Mouse (Mus musculus): Measurements from ENCODE around the gene Hsd17b14. TPM values are rescaled to one million over a fixed set of nuclear protein-coding genes. Genes with fewer than 3 reads are reported as not detected.
"Not testable (repeated sequence)": the region's sequence is repeated elsewhere in the genome, so short reads cannot be mapped to it uniquely, and the experiment has no call there.

The Hsd17b14 gene
- polyA plus RNA-seq, 1 experiment from 2014 or later: 0.43 TPM

- peak overlapping the region; percentile 56; the same call in 1 of the 2 replicates for H3K9ac ChIP-seq
- no peaks in the 10 kb centered on the region for H3K9me3 ChIP-seq
- no peaks in the 10 kb centered on the region for H3K27me3 ChIP-seq (replicated peaks)
- peak overlapping the region; percentile 60; the same call in 1 of the 2 replicates for H3K27ac ChIP-seq
- peaks cover 25% of the 10 kb centered on the region for H3K4me1 ChIP-seq
- peak; percentile 54; the same call in 1 of the 2 replicates for ATAC-seq (ENCODE audit: low FRiP score, low read depth)
- peak overlapping the region; percentile 44 for H3K4me3 ChIP-seq
- H3K4me2 ChIP-seq (replicated peaks): peak overlapping the region; percentile 58
- under 1% methylated on average over 28 of the region's 28 CpGs for WGBS
- no peaks in the 10 kb centered on the region for H3K36me3 ChIP-seq
Measured at GRCm38 (mm10) chr7:45521728-45522184, 32.9 kb upstream of the Hsd17b14 start.

DNA sequence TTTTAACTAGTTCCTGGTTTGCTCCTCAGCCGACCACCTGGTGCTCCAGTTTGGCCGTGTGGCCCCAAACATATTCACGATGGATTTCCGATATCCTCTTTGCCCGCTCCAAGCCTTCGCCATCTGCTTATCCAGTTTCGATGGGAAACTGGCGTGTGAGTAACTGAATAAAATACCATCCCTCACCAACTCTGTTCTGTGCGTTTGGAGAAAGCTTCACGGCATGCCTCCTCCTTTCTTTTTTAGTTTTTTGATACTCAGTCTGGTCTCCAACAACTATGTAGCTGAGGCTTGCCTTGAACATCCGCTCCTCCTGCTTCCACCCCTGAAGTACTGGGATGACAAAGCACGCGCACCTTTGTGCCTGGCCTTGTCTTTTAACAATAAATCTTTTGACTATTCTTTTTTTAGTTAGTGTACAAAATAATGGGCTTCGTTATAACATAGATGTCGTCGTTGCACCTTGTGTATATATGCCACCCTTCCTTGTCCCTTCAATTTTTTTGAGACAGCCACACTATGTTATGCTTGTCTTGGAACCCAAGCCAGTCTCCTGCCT is 32.4 kb upstream of the Hsd17b14 start:
- H3K27me3 ChIP-seq (replicated peaks): no peaks in the 10 kb centered on the region
- peak overlapping the region; percentile 44 for H3K4me3 ChIP-seq
- H3K27ac ChIP-seq: 0 out of 2 replicates have a peak overlapping the region, but pooled peaks have one; percentile 60
- no peaks in the 10 kb centered on the region for H3K36me3 ChIP-seq
- H3K4me1 ChIP-seq: peaks cover 25% of the 10 kb centered on the region
- ATAC-seq (ENCODE audit: low FRiP score, low read depth): no peak
- peak overlapping the region; percentile 58 for H3K4me2 ChIP-seq (replicated peaks)
- no peaks in the 10 kb centered on the region for H3K9me3 ChIP-seq
- 55% methylated on average over 16 of the region's 16 CpGs for WGBS
- H3K9ac ChIP-seq: 0 out of 2 replicates have a peak overlapping the region, but pooled peaks have one; percentile 13

DNA sequence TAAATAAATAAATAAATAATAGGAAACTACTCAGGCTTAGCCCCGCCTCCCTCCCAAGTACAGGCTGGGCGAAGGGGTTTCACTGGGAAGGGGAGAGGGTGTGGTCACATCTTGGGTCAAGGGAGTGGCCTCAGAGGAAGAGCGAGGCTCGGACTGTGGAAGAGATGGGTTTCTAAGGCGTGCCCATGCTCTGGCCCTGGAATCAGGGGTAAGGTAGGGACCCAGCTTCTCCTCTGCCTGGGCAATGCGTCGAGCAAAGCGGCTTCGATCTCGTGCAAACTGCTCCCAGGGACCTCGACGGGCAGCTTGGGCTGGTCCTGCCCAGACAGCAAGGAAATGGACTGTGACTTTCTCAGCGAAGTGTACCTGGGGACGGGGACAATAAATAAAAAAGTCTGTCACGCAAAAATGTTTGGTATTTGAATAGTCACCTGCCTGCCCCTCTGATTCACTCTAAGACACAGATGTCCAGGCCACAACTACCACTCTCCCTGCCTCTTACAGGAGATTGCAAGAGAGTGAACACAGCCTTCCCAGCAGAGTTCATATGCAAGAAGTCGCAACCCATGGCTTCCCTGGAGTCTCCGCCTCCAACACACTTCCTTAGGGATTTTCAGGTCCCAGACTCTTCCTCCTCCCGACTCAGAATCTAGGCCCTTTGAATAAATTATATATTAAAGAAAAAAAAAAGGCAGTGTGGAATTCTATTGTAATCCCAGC is 31.6 kb upstream of the Hsd17b14 start:
- H3K4me3 ChIP-seq: 0 out of 2 replicates have a peak overlapping the region, but pooled peaks have one; percentile 9
- H3K27ac ChIP-seq: no peak overlapping the region
- WGBS: 72% methylated on average over 18 of the region's 18 CpGs
- H3K4me2 ChIP-seq (replicated peaks): peak overlapping the region; percentile 18; the same call in 1 of the 2 replicates
- ATAC-seq (ENCODE audit: low FRiP score, low read depth): no peak
- H3K4me1 ChIP-seq: peaks cover 25% of the 10 kb centered on the region
- H3K27me3 ChIP-seq (replicated peaks): no peaks in the 10 kb centered on the region
- no peaks in the 10 kb centered on the region for H3K36me3 ChIP-seq
- H3K9me3 ChIP-seq: no peaks in the 10 kb centered on the region
- H3K9ac ChIP-seq: no peak overlapping the region

- no peaks in the 10 kb centered on the region for H3K27me3 ChIP-seq (replicated peaks)
- H3K4me2 ChIP-seq (replicated peaks): no peak overlapping the region
- no peaks in the 10 kb centered on the region for H3K36me3 ChIP-seq
- H3K4me1 ChIP-seq: peaks cover 25% of the 10 kb centered on the region
- no peak for ATAC-seq (ENCODE audit: low FRiP score, low read depth)
- H3K27ac ChIP-seq: no peak overlapping the region
- no peaks in the 10 kb centered on the region for H3K9me3 ChIP-seq
- no peak overlapping the region for H3K4me3 ChIP-seq
- 85% methylated on average over 13 of the region's 13 CpGs for WGBS
- H3K9ac ChIP-seq: no peak overlapping the region
Measured at GRCm38 (mm10) chr7:45523678-45524170, 31.0 kb upstream of the Hsd17b14 start.

- Histone ChIP-seq H3K27me3 (replicated peaks) (no peaks in the 10 kb centered on the region), H3K4me1 (peaks cover 22% of the 10 kb centered on the region), H3K4me2 (replicated peaks) (peak overlapping the region; percentile 74), H3K9ac (peak overlapping the region; percentile 67), H3K27ac (no peak overlapping the region), H3K36me3 (no peaks in the 10 kb centered on the region), H3K9me3 (no peaks in the 10 kb centered on the region), H3K4me3 (peak overlapping the region; percentile 58)
- no peak for ATAC-seq (ENCODE audit: low FRiP score, low read depth)
- WGBS: 37% methylated on average over 12 of the region's 12 CpGs
Measured at GRCm38 (mm10) chr7:45524841-45525621, 29.7 kb upstream of the Hsd17b14 start.

- Histone ChIP-seq H3K9ac (peak within 1 kb of the TSS; percentile 67), H3K4me1 (peaks cover 22% of the 10 kb centered on the region), H3K36me3 (no peaks in the 10 kb centered on the region), H3K4me3 (peak within 1 kb of the TSS; percentile 58), H3K27ac (peak within 1 kb of the TSS; percentile 34; the same call in 1 of the 2 replicates), H3K9me3 (no peaks in the 10 kb centered on the region), H3K27me3 (replicated peaks) (0 out of 2 replicates have a peak, but pooled peaks cover 2% of the 10 kb centered on the region), H3K4me2 (replicated peaks) (peak within 1 kb of the TSS; percentile 74)
- WGBS: under 1% methylated on average over 54 of the region's 54 CpGs
- peak; percentile 78 for ATAC-seq (ENCODE audit: low FRiP score, low read depth)
Measured at GRCm38 (mm10) chr7:45525809-45526473, 28.8 kb upstream of the Hsd17b14 start, which contains the start of the genes Ppp1r15a and Plekha4. TSS of gene Ppp1r15a (minus strand) at chr7:45526268. TSS of gene Plekha4 (plus strand) at chr7:45526330.

GRCm38 (mm10) chr7:45526474-45527120 is 28.1 kb upstream of the Hsd17b14 start:
- Histone ChIP-seq H3K4me3 (peak overlapping the region; percentile 58), H3K9me3 (no peaks in the 10 kb centered on the region), H3K9ac (peak overlapping the region; percentile 67), H3K27ac (0 out of 2 replicates have a peak overlapping the region, but pooled peaks have one; percentile 34), H3K27me3 (replicated peaks) (0 out of 2 replicates have a peak, but pooled peaks cover 2% of the 10 kb centered on the region), H3K4me1 (peaks cover 19% of the 10 kb centered on the region), H3K36me3 (no peaks in the 10 kb centered on the region), H3K4me2 (replicated peaks) (peak overlapping the region; percentile 74)
- ATAC-seq (ENCODE audit: low FRiP score, low read depth): no peak
- 25% methylated on average over 7 of the region's 7 CpGs for WGBS

- not testable (repeated sequence) for ATAC-seq (ENCODE audit: low FRiP score, low read depth); H3K27me3 ChIP-seq (replicated peaks); H3K27ac ChIP-seq; H3K36me3 ChIP-seq; H3K4me3 ChIP-seq; H3K9me3 ChIP-seq; H3K9ac ChIP-seq
- 89% methylated on average over 6 of the region's 6 CpGs for WGBS
- Histone ChIP-seq H3K4me2 (replicated peaks) (peak overlapping the region; percentile 74; the same call in 1 of the 2 replicates), H3K4me1 (peaks cover 19% of the 10 kb centered on the region)
Measured at GRCm38 (mm10) chr7:45527169-45527568, 27.5 kb upstream of the Hsd17b14 start.

GRCm38 (mm10) chr7:45529461-45529860 is 25.2 kb upstream of the Hsd17b14 start:
- Histone ChIP-seq H3K27ac (no peak overlapping the region), H3K4me1 (peaks cover 12% of the 10 kb centered on the region), H3K9me3 (no peaks in the 10 kb centered on the region), H3K4me2 (replicated peaks) (0 out of 2 replicates have a peak overlapping the region, but pooled peaks have one; percentile 5), H3K9ac (no peak overlapping the region), H3K36me3 (no peaks in the 10 kb centered on the region), H3K27me3 (replicated peaks) (0 out of 2 replicates have a peak, but pooled peaks cover 2% of the 10 kb centered on the region), H3K4me3 (no peak overlapping the region)
- ATAC-seq (ENCODE audit: low FRiP score, low read depth): no peak
- WGBS: 19% methylated on average over 6 of the region's 6 CpGs

- Histone ChIP-seq H3K27me3 (replicated peaks) (0 out of 2 replicates have a peak, but pooled peaks cover 2% of the 10 kb centered on the region), H3K27ac (no peak overlapping the region), H3K9me3 (no peaks in the 10 kb centered on the region), H3K4me1 (peaks cover under 1% of the 10 kb centered on the region; the same call in 1 of the 2 replicates), H3K4me2 (replicated peaks) (peak overlapping the region; percentile 5; the same call in 1 of the 2 replicates), H3K9ac (no peak overlapping the region), H3K4me3 (no peak overlapping the region), H3K36me3 (no peaks in the 10 kb centered on the region)
- no peak for ATAC-seq (ENCODE audit: low FRiP score, low read depth)
- 80% methylated on average over 2 of the region's 2 CpGs for WGBS
Measured at GRCm38 (mm10) chr7:45530643-45531042, 24.1 kb upstream of the Hsd17b14 start.

GRCm38 (mm10) chr7:45535676-45536075 is 19.0 kb upstream of the Hsd17b14 start:
- 80% methylated on average over 1 of the region's 1 CpGs for WGBS
- no peaks in the 10 kb centered on the region for H3K9me3 ChIP-seq
- H3K4me2 ChIP-seq (replicated peaks): no peak overlapping the region

More at GRCm38 (mm10) chr7:45535676-45536075, 19.0 kb upstream of the Hsd17b14 start:
- no peak overlapping the region for H3K27ac ChIP-seq
- peaks cover 3% of the 10 kb centered on the region; the same call in 1 of the 2 replicates for H3K4me1 ChIP-seq
- H3K36me3 ChIP-seq: no peaks in the 10 kb centered on the region
- no peak overlapping the region for H3K9ac ChIP-seq
- H3K27me3 ChIP-seq (replicated peaks): no peaks in the 10 kb centered on the region
- no peak overlapping the region for H3K4me3 ChIP-seq
- no peak for ATAC-seq (ENCODE audit: low FRiP score, low read depth)
